Mouse (Mus musculus) lung, postnatal 0 days (tissue): ENCODE data around the gene Gm10322.

Source experiments
- CTCF ChIP-seq: IDR thresholded peaks from 2 replicates; pipeline ENCODE4 v1.5.1; 2016; ENCODE audit warnings: antibody characterized with exemption, mild to moderate bottlenecking
- EP300 ChIP-seq: IDR thresholded peaks from 2 replicates; pipeline ENCODE4 v1.6.1; 2016; ENCODE audit warnings: antibody characterized with exemption, mild to moderate bottlenecking, control low read depth

GRCm38 (mm10) chr10:59643645-59644044, 27.8 kb downstream of the Gm10322 start:
- no peak for TF ChIP-seq EP300
- TF ChIP-seq CTCF = no peak
